Mouse (Mus musculus): Measurements from ENCODE around the gene Wdr24. TPM values are rescaled to one million over a fixed set of nuclear protein-coding genes. Genes with fewer than 3 reads are reported as not detected.

Gene Wdr24
- polyA plus RNA-seq, 2 experiments, result 26.0 to 45.1 TPM

DNA sequence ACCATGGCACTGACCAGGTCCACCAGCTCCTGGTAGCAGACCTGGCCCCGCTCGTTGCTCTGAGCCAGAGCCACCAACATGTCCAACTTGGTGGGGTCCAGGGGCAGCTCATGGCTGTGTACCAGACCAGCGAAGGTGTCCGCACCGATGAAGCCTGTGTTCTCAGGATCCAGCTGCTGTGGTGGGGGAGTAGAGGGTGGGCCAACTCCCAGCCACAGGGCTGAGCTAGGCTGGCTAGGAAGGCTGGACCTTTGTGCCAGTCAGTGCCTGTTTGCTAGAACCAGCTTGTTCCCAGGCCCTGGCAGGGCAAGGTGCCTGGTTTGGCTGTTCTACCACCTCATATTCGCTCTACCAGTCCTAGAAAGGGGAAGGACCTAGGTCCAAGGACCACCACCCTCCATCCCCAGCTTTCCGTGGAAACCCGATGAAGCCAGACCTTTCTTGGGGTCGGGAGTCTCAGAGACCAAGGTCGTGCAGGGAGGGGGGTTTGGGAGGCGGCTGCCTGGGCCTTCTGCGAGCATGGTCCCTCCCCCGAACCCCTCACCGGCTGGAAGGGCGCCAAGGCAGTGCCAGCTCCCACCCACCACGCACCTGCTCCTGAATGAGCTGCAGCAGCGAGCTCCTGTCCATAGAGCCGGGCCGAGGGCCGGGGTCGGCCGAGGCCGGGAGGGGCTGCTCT is 13.1 kb downstream of the Wdr24 start:
- Histone ChIP-seq H3K4me1 (ENCODE audit: control insufficient read depth, insufficient read depth, low read length) (peaks cover 40% of the 10 kb centered on the region), H3K27me3 (ENCODE audit: control insufficient read depth, insufficient read depth, low read length) (no peaks in the 10 kb centered on the region), H3K9ac (ENCODE audit: low read depth, low read length, severe bottlenecking) (peak overlapping the region; percentile 53), H3K4me3 (replicated peaks; ENCODE audit: low read length) (peak overlapping the region; percentile 34), H3K27ac (replicated peaks; ENCODE audit: low read depth, low read length) (no peak overlapping the region), H3K9me3 (ENCODE audit: control insufficient read depth, low read length) (no peaks in the 10 kb centered on the region), H3K36me3 (ENCODE audit: control insufficient read depth, insufficient read depth, low read length) (peaks cover 49% of the 10 kb centered on the region), H3K4me2 (replicated peaks; ENCODE audit: low read depth, low read length, severe bottlenecking) (peak overlapping the region; percentile 75)
- no peak for ATAC-seq (ENCODE audit: low FRiP score, low read depth)
- 37% methylated on average over 14 of the region's 23 CpGs for WGBS
- no peak for DNase-seq (ENCODE audit: low spot score)
- no peak for TF ChIP-seq POLR2A (IDR thresholded peaks at IDR 0.05; ENCODE audit: borderline replicate concordance, extremely low read depth, insufficient read depth, insufficient read length)

DNA sequence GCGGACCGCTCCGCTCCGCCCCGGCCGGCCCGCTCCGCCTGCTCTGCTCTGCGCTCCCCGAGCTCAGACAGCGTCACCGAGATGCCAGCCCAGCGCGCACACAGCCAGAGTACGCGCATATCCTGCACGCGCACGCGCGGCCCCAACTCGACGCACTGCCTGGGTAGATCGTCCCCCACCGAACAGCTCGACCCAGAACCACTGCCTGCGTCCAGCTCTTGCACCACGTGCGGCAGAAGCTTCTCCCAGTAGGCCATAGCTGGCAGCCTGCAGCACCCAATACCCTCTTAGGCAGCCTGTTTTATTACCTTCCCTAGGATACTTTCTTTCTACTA is 13.6 kb downstream of the Wdr24 start, which contains the start of gene Rhbdl1:
TSS of gene Rhbdl1 (minus strand) at position 220 of the 335 bp plus-strand sequence.
- no peak for DNase-seq (ENCODE audit: low spot score)
- Histone ChIP-seq H3K9me3 (ENCODE audit: control insufficient read depth, low read length) (no peaks in the 10 kb centered on the region), H3K27me3 (ENCODE audit: control insufficient read depth, insufficient read depth, low read length) (no peaks in the 10 kb centered on the region), H3K4me3 (replicated peaks; ENCODE audit: low read length) (peak within 1 kb of the TSS; percentile 34), H3K4me1 (ENCODE audit: control insufficient read depth, insufficient read depth, low read length) (peaks cover 35% of the 10 kb centered on the region), H3K27ac (replicated peaks; ENCODE audit: low read depth, low read length) (no peak within 1 kb of the TSS; the same call in 1 of the 2 replicates), H3K9ac (ENCODE audit: low read depth, low read length, severe bottlenecking) (peak within 1 kb of the TSS; percentile 53), H3K4me2 (replicated peaks; ENCODE audit: low read depth, low read length, severe bottlenecking) (peak within 1 kb of the TSS; percentile 75), H3K36me3 (ENCODE audit: control insufficient read depth, insufficient read depth, low read length) (peaks cover 51% of the 10 kb centered on the region)
- TF ChIP-seq POLR2A (IDR thresholded peaks at IDR 0.05; ENCODE audit: borderline replicate concordance, extremely low read depth, insufficient read depth, insufficient read length), result no peak
- peak; percentile 6 for ATAC-seq (ENCODE audit: low FRiP score, low read depth)
- WGBS, result 0% methylated on average over 6 of the region's 29 CpGs

DNA sequence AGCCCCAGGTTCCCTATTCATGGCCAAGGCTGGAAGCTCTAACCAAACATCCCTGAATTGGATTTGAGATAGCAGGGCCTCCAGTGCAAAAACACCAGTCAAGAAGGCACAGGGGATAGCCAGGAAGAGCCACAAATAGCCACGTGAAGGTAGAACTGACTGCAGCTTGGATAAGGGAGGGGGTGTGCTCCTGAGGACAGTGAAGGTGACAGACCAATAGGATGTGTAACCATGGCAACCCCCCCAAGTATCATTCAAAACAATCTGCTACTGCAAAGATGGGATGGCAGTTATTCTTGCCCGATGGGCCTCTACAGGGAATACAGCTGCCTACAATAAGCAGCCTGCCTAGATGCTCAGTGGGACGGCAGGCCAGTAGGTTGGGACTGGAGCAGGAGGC is 14.1 kb downstream of the Wdr24 start:
- H3K4me3 ChIP-seq (replicated peaks; ENCODE audit: low read length), result peak overlapping the region; percentile 34; the same call in 1 of the 2 replicates
- H3K9me3 ChIP-seq (ENCODE audit: control insufficient read depth, low read length), result no peaks in the 10 kb centered on the region
- DNase-seq (ENCODE audit: low spot score) (no peak), ATAC-seq (ENCODE audit: low FRiP score, low read depth) (no peak)
- peak overlapping the region; percentile 75; the same call in 1 of the 2 replicates for H3K4me2 ChIP-seq (replicated peaks; ENCODE audit: low read depth, low read length, severe bottlenecking)
- H3K27me3 ChIP-seq (ENCODE audit: control insufficient read depth, insufficient read depth, low read length), result no peaks in the 10 kb centered on the region
- H3K27ac ChIP-seq (replicated peaks; ENCODE audit: low read depth, low read length), result no peak overlapping the region; the same call in 1 of the 2 replicates
- H3K9ac ChIP-seq (ENCODE audit: low read depth, low read length, severe bottlenecking), result peak overlapping the region; percentile 8; the same call in 1 of the 2 replicates
- peaks cover 34% of the 10 kb centered on the region for H3K4me1 ChIP-seq (ENCODE audit: control insufficient read depth, insufficient read depth, low read length)
- H3K36me3 ChIP-seq (ENCODE audit: control insufficient read depth, insufficient read depth, low read length), result peaks cover 56% of the 10 kb centered on the region
- TF ChIP-seq POLR2A (IDR thresholded peaks at IDR 0.05; ENCODE audit: borderline replicate concordance, extremely low read depth, insufficient read depth, insufficient read length), result no peak
- 47% methylated on average over 3 of the region's 3 CpGs for WGBS

DNA sequence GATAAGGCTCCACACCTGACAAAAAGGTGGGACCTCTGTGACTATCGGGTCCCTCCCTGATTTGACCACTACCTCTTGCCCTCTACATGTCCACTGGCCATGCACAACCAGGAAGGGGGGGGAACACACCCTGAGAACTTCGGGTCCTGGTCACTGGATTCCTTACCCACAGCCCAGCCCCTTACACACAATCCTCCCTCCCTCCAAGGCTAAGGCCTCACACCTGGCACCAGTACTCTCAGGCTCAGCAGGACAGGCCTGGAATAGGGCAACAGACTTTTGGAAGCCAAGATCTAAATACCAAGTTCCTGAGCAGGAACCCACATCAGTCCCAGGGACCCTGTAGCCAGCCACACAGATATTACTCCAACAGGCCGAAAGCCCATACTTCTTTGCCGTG is 15.5 kb downstream of the Wdr24 start:
- H3K4me2 ChIP-seq (replicated peaks; ENCODE audit: low read depth, low read length, severe bottlenecking), result no peak overlapping the region
- no peak overlapping the region for H3K27ac ChIP-seq (replicated peaks; ENCODE audit: low read depth, low read length)
- TF ChIP-seq POLR2A (IDR thresholded peaks at IDR 0.05; ENCODE audit: borderline replicate concordance, extremely low read depth, insufficient read depth, insufficient read length), result no peak
- H3K4me1 ChIP-seq (ENCODE audit: control insufficient read depth, insufficient read depth, low read length), result peaks cover 38% of the 10 kb centered on the region
- WGBS, result 93% methylated on average over 4 of the region's 4 CpGs
- ATAC-seq (ENCODE audit: low FRiP score, low read depth) (no peak), DNase-seq (ENCODE audit: low spot score) (no peak)
- no peak overlapping the region for H3K4me3 ChIP-seq (replicated peaks; ENCODE audit: low read length)
- no peaks in the 10 kb centered on the region for H3K9me3 ChIP-seq (ENCODE audit: control insufficient read depth, low read length)
- H3K27me3 ChIP-seq (ENCODE audit: control insufficient read depth, insufficient read depth, low read length), result no peaks in the 10 kb centered on the region
- no peak overlapping the region for H3K9ac ChIP-seq (ENCODE audit: low read depth, low read length, severe bottlenecking)
- H3K36me3 ChIP-seq (ENCODE audit: control insufficient read depth, insufficient read depth, low read length), result peaks cover 56% of the 10 kb centered on the region

DNA sequence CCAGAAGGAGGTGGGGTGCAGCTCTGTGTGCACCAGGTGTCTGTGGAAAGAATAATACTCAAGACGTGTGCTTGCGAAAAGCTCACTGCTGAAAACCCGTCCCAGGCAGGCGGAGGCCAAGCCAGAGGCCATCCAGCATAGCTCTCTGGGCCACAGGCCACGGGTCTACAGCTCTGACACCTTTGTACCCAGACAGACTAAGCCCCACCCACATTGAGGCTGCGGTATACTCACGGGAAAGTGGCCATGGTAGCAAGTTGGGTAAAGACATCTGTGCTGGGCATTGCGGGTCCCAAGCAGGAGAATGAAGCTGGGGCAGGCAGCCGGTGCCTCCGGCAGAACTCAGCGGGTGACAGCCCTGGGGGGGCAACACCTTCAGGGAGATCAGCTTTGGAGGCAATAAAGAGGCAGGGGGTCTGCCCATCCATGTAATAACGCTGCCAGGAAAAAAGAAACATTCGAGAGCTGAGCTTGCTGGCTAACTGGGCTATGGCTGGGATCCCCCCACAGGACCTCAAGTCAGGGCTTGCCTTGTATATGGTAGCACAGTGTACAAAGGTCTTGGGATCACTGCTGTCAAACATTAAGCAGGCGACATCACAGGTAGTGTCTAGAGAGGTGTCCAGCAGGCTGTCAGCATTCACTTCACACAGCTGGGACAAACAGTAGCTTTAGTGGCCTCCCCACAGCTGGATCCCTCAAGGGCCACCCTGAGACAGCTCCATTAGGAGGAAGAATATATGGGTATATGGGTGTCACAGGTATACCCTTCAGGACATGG is 16.2 kb downstream of the Wdr24 start:
- peaks cover 32% of the 10 kb centered on the region for H3K4me1 ChIP-seq (ENCODE audit: control insufficient read depth, insufficient read depth, low read length)
- H3K4me3 ChIP-seq (replicated peaks; ENCODE audit: low read length), result no peak overlapping the region
- peaks cover 55% of the 10 kb centered on the region for H3K36me3 ChIP-seq (ENCODE audit: control insufficient read depth, insufficient read depth, low read length)
- no peaks in the 10 kb centered on the region for H3K9me3 ChIP-seq (ENCODE audit: control insufficient read depth, low read length)
- ATAC-seq (ENCODE audit: low FRiP score, low read depth), result no peak
- 80% methylated on average over 14 of the region's 14 CpGs for WGBS
- H3K27ac ChIP-seq (replicated peaks; ENCODE audit: low read depth, low read length), result no peak overlapping the region
- H3K4me2 ChIP-seq (replicated peaks; ENCODE audit: low read depth, low read length, severe bottlenecking), result no peak overlapping the region
- no peak overlapping the region for H3K9ac ChIP-seq (ENCODE audit: low read depth, low read length, severe bottlenecking)
- TF ChIP-seq POLR2A (IDR thresholded peaks at IDR 0.05; ENCODE audit: borderline replicate concordance, extremely low read depth, insufficient read depth, insufficient read length), result no peak
- no peaks in the 10 kb centered on the region for H3K27me3 ChIP-seq (ENCODE audit: control insufficient read depth, insufficient read depth, low read length)
- DNase-seq (ENCODE audit: low spot score), result no peak

All from limb, embryonic 14.5 days (tissue).